Mouse (Mus musculus) midbrain, embryonic 14.5 days (tissue): ENCODE measurements at regions not wholly inside any gene's neighbourhood (a gene's known extent, or its start where the extent isn't known, plus 50 kb on each side); places are given as distances from the start of the nearest gene placed in this dataset.

Experiments used
- ATAC-seq: fragments of 200-750 bp; cut with Nextera tagmentation; 2 replicates; pipeline ENCODE4 v1.8.0; 2017; ENCODE audit warnings: moderate number of reproducible peaks, moderate library complexity; ENCODE audit not compliant: low FRiP score, low TSS enrichment
- DNase-seq: peaks from one replicate; pipeline ENCODE4 v3.0.0-alpha.2; 2015
- H3K27ac ChIP-seq: fragments of 300-500 bp; sonication (generic); replicated peaks from 2 replicates; pipeline ENCODE4 v1.5.1; 2014; ENCODE audit warnings: mild to moderate bottlenecking, low read depth, low read length, moderate library complexity
- H3K27me3 ChIP-seq: fragments of 300-500 bp; sonication (generic); 2 replicates; pipeline ENCODE4 v1.6.1; 2014; ENCODE audit warnings: low read length, control low read depth, mixed read lengths; ENCODE audit not compliant: control insufficient read depth, insufficient read depth
- H3K36me3 ChIP-seq: fragments of 300-500 bp; sonication (generic); 2 replicates; pipeline ENCODE4 v1.6.1; 2014; ENCODE audit warnings: low read length, control low read depth; ENCODE audit not compliant: control insufficient read depth, insufficient read depth
- H3K4me1 ChIP-seq: fragments of 300-500 bp; sonication (generic); 2 replicates; pipeline ENCODE4 v1.6.1; 2014; ENCODE audit warnings: mild to moderate bottlenecking, antibody characterized with exemption, low read length, control low read depth; ENCODE audit not compliant: control insufficient read depth, insufficient read depth
- H3K4me2 ChIP-seq: fragments of 300-500 bp; sonication (generic); 2 replicates; pipeline ENCODE4 v1.6.1; 2014; ENCODE audit warnings: mild to moderate bottlenecking, low read length, moderate library complexity
- H3K4me3 ChIP-seq: fragments of 300-500 bp; sonication (generic); replicated peaks from 2 replicates; pipeline ENCODE4 v1.5.1; 2014; ENCODE audit warnings: low read depth, low read length
- H3K9ac ChIP-seq: fragments of 300-500 bp; sonication (generic); replicated peaks from 2 replicates; pipeline ENCODE4 v1.6.1; 2014; ENCODE audit warnings: mild to moderate bottlenecking, low read length, moderate library complexity
- H3K9me3 ChIP-seq: fragments of 300-500 bp; sonication (generic); 2 replicates; pipeline ENCODE4 v1.6.1; 2016; ENCODE audit warnings: low read length, control low read depth, mixed read lengths; ENCODE audit not compliant: control insufficient read depth
- WGBS: fragments of 180-500 bp; shearing (Covaris S2); extraction: QIAGEN DNeasy Blood & Tissue Kit; methylation state at CpG from one replicate; pipeline ENCODE4 v1.1.7; 2014; 5-methylcytosine and 5-hydroxymethylcytosine counted together

DNA sequence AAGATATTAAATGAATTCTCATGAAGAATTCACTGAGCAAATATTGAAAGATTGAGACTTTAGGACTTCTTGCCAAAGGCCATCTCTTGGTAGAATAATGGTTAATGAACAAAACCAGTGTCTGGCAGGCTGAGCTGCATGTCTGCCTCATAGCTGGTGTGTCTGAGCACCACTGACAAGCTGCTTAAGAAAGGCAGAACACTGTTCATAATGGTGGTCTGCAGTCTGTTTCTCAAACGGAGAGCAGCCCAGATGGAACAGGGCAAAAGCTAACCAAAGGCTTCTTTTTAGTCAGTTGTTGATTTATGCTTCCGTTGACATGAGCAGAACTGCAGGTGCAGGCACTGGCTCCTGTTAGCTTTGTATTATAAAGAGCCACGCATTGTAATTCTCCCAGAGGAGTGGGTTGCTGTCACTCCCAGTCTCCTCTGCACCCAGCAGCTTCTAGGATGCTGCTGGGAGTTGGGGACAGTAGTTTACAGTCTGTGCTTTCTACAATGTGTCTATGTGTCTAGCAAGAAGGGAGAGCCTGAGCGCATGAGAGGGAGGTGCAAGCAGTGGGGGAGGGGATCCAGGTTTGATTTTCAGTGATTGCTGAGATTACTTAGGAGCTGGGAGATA lies 1084.2 kb upstream of the Luzp2 start:
- 30% methylated on average over 4 of the region's 4 CpGs for WGBS
- no peaks in the 10 kb centered on the region for H3K36me3 ChIP-seq
- H3K4me3 ChIP-seq = no peak overlapping the region
- peak overlapping the region; percentile 49 for H3K27ac ChIP-seq
- H3K9ac ChIP-seq = 0 out of 2 replicates have a peak overlapping the region, but pooled peaks have one; percentile 9
- DNase-seq (peak; percentile 44), ATAC-seq (no peak; the same call in 1 of the 2 replicates)
- peaks cover 8% of the 10 kb centered on the region for H3K4me1 ChIP-seq
- H3K9me3 ChIP-seq = no peaks in the 10 kb centered on the region
- peak overlapping the region; percentile 11; the same call in 1 of the 2 replicates for H3K4me2 ChIP-seq
- no peaks in the 10 kb centered on the region for H3K27me3 ChIP-seq
